Mouse (Mus musculus) retina, postnatal 7 days (tissue): ENCODE measurements around the gene Slc35g3.
A peak's percentile ranks its signal among the peaks of the same experiment; 100 is the strongest.
"Not testable (repeated sequence)": the region's sequence is repeated elsewhere in the genome, so short reads cannot be mapped to it uniquely, and the experiment has no call there.

Source experiments
- DNase-seq: peaks from one replicate; pipeline ENCODE4 v3.0.0-alpha.2; 2012; ENCODE audit warnings: low read depth, low spot score

Slc35g3 gene

DNA sequence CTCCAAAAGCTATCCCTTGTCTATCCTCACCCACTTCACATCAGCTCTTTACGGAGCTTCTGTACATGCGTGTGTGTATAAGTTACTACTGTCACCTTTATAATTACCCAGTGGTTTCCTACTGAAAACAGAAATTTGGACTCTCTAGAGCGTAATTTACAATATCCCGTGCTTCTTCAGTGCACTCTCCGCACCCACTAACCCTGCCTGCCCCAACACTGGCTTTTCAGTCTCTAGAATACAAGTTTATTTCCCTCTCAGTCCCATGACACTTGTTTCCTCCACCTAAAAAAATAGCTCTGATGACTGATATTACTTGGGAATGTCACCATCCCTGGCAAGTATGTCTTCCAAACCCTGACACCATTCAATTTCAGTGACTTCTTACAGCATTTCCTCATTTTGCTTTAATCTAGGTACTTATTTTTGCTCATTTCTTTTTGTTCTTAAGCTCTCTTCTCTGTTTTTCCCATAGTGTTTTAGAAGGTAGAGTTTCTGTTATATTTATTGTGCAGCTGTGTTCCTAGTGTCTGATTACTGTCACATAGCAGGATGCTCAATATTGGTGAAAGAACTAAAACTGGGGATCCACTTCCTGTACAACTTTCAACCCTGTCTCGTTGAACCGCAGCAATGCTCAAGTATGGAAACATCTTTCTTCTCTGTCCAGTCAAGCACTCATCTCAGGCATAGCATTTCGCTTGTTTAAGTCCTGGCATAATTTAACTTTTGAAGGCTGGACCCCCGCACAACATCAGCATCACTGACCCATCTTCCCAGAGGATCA is 4.3 kb downstream of the Slc35g3 start:
- DNase-seq = no peak

DNA sequence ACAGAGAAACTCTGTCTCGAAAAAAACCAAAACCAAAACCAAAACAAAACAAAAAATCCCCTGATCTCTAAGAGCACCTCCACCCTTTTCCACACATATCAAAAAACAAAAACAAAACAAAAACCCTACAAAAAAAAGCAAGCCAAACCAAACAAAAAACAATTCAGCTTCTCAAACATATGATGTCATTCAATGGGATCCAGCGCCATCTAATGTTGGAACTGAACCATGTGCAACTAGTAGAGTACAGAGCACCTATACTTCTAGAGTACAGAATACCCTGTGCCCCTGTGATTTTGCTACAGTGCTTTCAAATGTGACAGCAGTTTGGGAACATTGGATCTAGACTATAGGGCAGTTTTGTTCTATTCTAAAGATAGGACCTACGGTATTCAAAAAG is 7.1 kb downstream of the Slc35g3 start:
- DNase-seq = peak; percentile 56

DNA sequence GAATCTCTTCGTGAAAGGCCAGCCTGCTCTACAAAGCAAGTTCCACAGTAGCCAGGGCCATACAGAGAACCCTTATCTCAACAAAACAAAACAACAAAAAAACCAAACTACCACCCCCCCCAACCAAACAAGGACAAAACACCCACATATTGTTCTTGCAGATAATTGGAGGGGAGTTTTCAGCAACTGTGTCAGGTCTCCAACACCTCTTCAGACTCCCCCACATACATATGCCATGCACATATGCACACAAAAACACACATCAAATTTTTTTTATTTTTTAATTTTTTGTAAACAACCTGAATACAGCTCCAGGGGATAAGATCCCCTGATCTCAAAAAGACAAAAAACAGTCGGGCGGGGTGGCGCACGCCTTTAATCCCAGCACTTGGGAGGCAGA is 7.5 kb downstream of the Slc35g3 start:
- DNase-seq = no peak

DNA sequence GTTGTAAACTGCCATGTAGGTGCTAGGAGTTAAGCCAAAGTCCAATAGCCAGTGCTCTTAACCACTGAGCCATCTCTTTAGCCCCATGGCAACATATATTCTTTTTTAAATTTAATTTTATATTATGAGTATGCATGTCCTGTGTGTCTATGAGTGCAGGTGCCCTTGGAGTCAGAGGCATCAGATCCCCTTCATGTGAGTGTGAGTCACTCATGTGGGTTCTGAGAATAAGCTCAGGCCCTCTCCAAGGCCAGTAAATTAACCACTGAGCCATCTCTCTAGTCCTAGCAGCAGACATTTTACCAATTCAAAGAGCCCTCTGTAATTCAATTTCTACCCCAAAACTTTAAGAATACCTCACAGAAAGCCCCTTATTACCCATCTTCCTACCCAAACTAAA is 9.1 kb downstream of the Slc35g3 start:
- DNase-seq = no peak

DNA sequence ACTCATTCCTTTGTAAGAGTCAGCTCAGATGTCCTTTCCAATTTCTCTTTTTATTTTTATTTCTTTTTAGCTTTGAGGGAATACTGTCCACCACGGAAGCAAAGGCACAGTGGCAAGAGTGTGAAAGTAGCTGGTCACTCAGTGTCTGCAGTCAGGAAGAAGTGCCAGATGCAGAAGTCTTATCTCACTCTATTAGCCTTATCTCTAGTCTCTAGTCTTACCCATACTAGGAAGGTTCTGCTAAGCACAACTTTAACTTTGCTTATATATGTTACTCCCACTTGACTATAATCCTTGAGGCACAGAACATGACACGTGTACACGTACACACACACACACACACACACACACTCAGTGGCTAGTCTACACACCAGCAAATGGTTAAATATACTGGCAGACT is 10.1 kb downstream of the Slc35g3 start:
- DNase-seq = no peak

DNA sequence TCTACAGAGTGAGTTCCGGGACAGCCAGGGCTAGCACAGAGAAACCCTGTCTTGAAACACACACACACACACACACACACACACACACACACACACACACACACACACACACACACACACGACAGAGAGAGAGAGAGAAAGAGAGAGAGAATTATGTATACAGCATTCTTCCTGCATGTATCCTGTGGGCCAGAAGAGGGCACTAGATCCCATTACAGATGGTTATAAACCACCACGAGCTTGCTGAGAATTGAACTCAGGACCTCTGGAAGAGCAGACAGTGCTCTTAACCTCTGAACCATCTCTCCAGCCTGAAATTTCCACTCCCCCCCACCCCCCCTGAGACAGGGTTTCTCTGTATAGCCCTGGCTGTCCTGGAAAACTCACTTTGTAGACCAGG is 30.4 kb downstream of the Slc35g3 start:
- not testable (repeated sequence) for DNase-seq

DNA sequence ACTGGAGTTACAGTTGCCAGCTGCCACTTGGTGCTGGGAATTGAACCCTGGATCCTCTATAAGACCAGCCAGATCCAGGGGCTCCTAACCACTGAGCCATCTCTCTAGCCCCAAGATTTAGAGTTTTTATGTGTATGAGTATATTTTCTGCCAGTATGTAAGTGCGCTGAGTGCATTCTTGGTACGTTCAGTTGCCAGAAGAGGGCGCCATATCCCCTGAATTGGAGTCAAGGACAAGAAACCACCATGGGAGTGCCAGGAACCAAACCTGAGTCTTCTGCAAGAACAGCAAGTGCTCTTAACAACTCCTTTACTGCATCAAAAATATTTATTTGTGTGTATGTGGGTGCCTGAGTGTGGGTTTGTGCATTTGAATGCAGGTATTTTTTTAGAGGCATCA is 32.7 kb downstream of the Slc35g3 start:
- DNase-seq = peak; percentile 46

DNA sequence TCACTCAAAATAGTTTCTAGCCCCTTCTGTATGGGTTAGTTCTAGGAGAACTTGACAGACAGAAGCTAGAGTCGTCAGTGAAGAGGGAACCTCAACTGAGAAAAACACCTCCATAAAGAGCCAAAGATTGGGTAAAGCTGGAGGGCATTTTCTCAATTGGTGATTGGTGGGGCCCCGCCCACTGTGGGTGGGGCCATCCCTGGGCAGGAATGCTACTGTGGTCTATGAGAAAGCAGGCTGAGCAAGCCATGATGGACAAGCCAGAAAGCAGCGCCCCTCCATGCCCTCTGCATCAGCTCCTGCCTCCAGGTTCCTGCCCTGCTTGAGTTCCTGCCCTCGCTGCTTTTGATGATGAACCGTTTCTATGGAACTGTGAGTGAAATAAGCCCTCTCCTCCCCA is 35.8 kb downstream of the Slc35g3 start:
- DNase-seq = no peak

DNA sequence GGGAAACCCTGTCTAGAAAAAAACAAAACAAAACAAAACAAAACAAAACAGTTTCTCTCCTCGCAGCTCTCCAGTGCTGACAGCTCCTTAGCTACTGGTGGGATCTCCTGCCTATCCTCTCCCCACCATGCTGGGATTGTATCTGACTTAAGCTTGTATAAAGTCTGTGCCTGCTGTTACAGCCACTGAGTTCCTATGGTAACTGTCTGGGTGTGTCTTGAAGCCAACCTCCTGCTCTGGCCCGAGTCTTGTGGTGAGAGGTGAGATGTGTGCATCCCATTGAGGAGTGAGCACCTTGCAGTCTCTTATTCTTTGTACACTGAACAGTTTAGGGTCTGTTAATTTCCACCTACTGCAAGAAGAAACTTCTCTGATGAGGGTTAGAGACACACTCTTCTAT is 38.7 kb downstream of the Slc35g3 start:
- no peak for DNase-seq

DNA sequence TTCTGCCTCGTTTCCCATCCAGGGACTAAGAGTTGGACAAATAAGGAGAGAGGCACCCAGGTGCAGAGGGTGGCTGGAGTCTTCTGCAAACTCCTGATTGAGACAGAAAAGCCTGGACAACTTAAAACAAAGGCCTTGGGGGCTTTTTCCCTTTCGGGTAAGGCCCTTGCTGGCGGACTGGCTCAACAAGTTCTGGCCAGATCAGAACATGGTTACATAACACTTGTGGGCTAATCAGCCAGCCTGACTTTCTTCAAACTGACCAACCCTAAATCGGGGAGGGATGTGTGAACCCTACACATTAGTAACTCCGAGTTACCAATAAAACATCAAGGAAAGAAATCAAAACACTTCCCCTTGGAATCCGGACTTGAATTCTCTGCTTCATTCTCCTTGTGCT is 40.9 kb downstream of the Slc35g3 start:
- DNase-seq = no peak

DNA sequence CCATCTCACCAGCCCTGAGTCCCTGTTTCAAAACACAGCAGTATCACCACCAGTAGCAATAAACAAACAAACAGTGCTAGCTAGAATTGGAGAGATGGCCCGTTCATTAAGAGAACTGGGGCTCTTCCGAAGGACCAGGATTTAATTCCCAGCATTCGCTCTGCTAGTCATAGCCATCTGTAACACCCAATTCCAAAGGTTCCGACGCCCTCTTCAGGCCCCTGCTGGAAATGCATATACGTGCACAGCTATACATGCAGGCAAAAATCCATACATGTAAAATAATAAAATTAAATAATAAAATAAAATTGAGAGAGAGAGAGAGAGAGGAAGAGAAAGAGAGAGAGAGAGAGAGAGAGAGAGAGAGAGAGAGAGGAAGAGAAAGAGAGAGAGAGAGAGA is 42.3 kb downstream of the Slc35g3 start:
- no peak for DNase-seq

DNA sequence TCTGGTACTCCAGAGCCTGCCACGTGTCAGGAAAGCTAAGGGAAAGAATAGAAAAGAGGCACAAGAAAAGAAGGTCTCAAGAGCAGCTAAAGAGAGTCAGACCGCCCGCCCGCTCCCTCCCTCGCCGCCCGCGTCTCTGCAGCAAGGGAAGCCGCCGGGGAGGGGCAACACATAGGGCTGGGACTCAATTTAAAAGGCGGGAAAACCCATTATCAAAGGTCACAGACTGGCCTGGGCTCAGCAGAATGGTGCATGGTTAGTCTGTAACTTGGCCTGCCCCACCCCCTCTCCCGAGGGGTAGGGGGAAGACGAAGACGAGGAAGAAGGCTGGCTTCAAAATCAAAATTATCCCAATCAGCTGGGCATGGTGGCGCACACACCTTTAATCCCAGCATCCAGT is 43.1 kb downstream of the Slc35g3 start:
- DNase-seq = no peak

DNA sequence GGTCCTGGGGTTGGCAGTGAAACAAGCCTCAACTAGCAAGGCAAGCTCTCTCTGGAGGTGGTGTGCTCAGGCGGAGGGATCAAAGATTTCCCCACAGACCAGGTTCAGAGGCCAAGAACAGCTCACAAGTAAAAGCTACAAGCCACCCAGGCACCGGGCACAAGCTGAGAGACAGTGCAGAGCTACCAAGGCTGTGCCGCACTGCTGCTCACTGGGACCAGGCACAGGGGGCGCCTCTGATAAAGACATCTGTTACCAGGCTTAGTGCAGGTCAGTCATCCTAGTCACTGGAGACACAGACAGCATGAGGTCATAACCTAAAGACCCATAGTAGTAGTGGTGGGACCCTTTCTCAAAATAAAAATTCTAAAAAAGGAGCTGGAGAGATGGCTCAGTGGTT is 44.8 kb downstream of the Slc35g3 start:
- no peak for DNase-seq

DNA sequence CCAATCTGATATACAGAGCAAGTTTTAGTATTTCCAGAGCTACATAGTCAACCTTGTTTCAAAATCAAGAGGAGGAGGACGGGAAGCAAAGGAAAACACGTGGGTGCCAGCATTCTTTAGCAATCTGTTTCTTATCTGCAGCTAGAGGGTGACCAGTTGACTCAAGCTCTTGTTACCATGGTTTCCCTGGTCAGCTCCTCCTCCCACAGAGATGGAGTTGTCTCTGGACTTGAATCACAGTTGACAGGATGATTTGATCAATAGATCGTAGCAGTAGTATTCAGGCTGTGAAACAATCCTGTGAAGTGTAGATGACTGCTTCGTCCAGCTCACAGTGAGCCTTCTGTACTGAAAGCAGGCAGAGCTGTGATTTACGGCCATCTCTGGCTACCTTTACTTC is 45.8 kb downstream of the Slc35g3 start:
- DNase-seq = no peak

DNA sequence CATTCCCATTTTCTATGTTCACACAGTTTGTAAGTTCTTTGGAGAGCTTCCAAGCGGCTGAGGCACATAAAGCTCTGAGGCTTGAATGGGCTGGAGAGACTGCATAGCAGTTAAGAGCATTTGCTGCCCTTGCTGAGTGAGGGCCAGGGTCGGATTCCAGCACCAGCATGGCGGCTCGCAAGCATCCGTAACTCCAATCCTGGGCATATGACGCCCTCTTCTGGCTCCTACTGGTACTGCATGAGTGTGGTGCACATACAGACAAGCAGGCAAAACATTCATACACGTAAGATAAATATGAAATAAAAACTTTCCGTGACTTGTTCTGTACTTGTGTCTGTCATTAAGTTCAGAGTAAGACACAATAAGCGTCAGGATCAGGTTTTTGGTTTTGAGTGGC is 46.3 kb downstream of the Slc35g3 start:
- no peak for DNase-seq

DNA sequence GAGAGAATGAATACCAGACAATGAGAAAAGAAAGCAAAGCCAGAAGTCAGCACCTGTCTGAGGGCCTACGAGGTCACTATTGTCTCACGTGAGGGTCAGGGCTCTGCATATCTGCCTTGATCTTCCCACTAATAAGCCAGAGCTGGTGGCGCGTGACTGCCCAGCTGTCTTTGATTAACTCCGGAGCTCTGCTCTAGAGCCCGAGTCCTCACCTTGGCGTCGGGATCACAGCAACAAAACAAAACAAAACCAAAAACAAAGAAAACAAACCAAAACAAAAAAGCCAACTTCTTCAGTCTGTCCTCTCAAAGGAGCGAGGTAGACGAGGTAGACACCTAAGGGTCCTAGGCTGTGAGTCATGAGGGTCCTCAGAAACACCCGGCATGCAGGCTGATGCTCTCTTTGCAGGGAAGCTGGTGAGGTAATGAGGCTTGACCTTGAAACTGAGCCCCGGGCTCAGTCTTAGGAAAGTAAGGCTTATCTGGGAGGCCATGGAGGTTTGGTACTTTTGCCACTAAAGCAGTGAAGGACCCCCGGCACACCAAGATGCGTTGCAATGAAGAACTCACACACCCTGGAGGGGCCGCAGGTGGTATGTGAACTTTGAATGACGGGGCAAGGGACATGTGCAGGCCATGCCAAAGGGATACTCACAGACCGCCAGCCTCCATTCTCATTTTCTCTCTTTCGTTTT is 47.0 kb downstream of the Slc35g3 start:
- DNase-seq = peak; percentile 40

DNA sequence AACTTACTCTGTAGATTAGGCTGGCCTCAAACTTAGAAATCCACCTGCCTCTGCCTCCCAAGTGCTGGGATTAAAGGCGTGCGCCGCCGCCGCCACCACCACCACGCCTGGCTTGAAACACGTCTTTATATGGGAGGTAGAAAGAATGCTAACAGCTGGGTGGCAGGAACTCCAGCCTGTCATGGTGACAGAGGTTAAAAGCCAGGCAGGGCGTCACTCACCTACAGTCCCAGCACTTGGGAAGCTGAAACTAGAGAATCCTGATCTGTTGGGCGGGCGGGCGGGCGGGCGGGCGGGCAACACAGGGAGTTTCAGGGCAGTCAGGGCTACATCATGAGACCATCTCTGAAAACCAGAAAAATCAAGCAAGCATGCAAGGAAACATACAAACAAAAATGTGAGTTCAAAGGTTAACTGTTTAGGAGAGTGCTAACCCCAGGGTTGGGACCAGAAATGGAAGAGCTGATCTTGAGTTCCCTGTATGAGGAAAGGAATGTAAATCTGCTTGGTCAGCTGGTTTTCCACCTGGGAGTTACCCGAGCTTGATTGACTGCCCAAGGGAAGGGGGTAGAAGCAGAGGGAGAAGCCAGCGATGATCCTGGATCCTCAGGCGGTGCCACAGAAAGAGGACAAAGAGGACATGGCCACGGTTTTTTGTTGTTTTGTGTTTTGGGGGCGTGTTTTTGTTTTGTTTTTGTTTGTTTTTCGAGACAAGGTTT is 48.7 kb downstream of the Slc35g3 start:
- DNase-seq = no peak

DNA sequence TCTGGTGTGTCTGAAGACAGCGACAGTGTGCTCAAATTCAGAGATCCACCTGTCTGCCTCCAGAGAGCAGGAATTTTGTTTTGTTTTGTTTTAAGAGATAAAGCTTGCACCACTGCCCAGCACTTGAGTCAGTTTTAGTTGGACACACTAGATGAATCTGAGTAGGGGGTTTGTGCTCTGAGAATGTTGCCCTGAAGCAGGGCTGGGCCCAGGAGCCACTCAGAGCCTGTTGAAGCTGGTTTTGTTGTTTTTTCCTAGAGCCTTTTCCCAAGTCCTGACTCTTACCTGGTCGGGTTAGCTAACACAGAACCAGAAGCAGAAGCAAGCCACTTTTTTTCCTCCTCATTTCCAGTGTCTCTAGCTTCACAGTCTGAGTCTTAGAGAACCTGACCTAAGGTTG is 50.7 kb downstream of the Slc35g3 start:
- no peak for DNase-seq

DNA sequence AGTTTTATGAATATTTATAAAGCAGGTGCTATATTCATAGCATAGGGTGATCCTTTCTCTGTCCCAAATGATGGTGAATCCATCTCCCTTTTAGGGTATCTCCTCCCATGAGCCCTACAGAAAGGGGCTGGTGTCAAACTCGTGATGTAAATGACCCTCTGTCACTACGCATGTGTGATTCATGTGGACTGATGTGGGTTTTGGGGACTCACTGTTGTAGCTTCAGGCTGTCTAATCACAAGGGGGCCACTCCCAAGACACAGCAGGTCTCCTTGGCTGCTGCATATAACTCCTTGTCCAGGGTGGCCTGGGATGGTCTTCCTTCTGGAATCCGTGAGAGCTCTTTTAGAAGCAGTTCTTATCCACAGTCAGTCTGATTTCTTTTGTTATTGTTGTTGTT is 51.3 kb downstream of the Slc35g3 start:
- no peak for DNase-seq
